Mouse (Mus musculus) heart, embryonic 15.5 days (tissue): ENCODE results near the gene Ipmk. TPM values are rescaled to one million over a fixed set of nuclear protein-coding genes. Genes with fewer than 3 reads are reported as not detected.

Experiments used
- ATAC-seq: fragments of 200-750 bp; cut with Nextera tagmentation; replicated peaks from 2 replicates; pipeline ENCODE4 v1.8.0; 2017; ENCODE audit warnings: low read depth, moderate TSS enrichment; ENCODE audit not compliant: insufficient number of reproducible peaks, insufficient read depth, low FRiP score
- H3K27ac ChIP-seq: fragments of 300-500 bp; sonication (generic); 2 replicates; pipeline ENCODE4 v1.5.1; 2015; ENCODE audit warnings: mild to moderate bottlenecking, inconsistent platforms
- H3K27me3 ChIP-seq: fragments of 300-500 bp; sonication (generic); 2 replicates; pipeline ENCODE4 v1.6.1; 2015; ENCODE audit warnings: inconsistent platforms
- H3K36me3 ChIP-seq: fragments of 300-500 bp; sonication (generic); 2 replicates; pipeline ENCODE4 v1.6.1; 2015; ENCODE audit warnings: mild to moderate bottlenecking, inconsistent platforms
- H3K4me1 ChIP-seq: fragments of 300-500 bp; sonication (generic); replicated peaks from 2 replicates; pipeline ENCODE4 v1.6.1; 2015; ENCODE audit warnings: inconsistent platforms
- H3K4me2 ChIP-seq: fragments of 300-500 bp; sonication (generic); 2 replicates; pipeline ENCODE4 v1.6.1; 2015; ENCODE audit warnings: inconsistent platforms, mild to moderate bottlenecking, moderate library complexity
- H3K4me3 ChIP-seq: fragments of 300-500 bp; sonication (generic); 2 replicates; pipeline ENCODE4 v1.5.1; 2015; ENCODE audit warnings: mild to moderate bottlenecking, inconsistent platforms
- H3K9ac ChIP-seq: fragments of 300-500 bp; sonication (generic); 2 replicates; pipeline ENCODE4 v1.6.1; 2015; ENCODE audit warnings: mild to moderate bottlenecking, inconsistent platforms
- H3K9me3 ChIP-seq: fragments of 300-500 bp; sonication (generic); replicated peaks from 2 replicates; pipeline ENCODE4 v1.6.1; 2016; ENCODE audit warnings: inconsistent platforms
- WGBS: fragments of 180-500 bp; shearing (Covaris S2); methylation state at CpG from one replicate; pipeline ENCODE4 v1.1.7; 2015; ENCODE audit warnings: mixed read lengths; 5-methylcytosine and 5-hydroxymethylcytosine counted together
- polyA plus RNA-seq: library from polyadenylated mRNA; unstranded; fragments of >200 nt; fragmentation: Nextera tagmentation; extraction: Ambion mirVana; gene quantifications from 2 replicates; pipeline ENCODE4 v1.2.1, GENCODE M21; 2015

Ipmk gene
- polyA plus RNA-seq, 1 experiment from 2014 or later = 6.5 TPM

DNA sequence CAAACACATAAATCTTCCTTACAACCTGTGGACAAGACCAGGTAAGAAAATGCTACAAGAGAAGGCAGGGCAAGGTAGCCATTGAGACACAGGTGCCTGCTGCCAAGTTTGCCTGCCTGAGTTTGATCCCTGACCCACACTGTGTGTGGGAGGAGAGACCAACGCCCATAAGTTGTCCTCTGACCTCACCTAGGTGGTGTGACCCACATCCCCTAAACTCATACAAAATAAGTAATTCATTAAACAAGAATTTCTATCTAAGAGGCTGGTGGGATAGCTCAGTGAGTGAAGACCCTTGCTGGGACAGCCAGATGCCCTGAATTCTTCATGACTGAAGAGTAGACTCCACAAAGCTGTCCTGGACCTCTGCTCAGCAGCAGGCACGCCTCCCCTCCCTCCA, 7.4 kb upstream of the Ipmk start:
- no peak overlapping the region for H3K27ac ChIP-seq
- no peak overlapping the region for H3K4me3 ChIP-seq
- peaks cover 28% of the 10 kb centered on the region for H3K4me1 ChIP-seq
- H3K9me3 ChIP-seq = no peaks in the 10 kb centered on the region
- 70% methylated on average over 2 of the region's 2 CpGs for WGBS
- H3K36me3 ChIP-seq = peaks cover 9% of the 10 kb centered on the region; the same call in 1 of the 2 replicates
- no peak overlapping the region for H3K4me2 ChIP-seq
- H3K9ac ChIP-seq = no peak overlapping the region
- H3K27me3 ChIP-seq = no peaks in the 10 kb centered on the region
- ATAC-seq = no peak

DNA sequence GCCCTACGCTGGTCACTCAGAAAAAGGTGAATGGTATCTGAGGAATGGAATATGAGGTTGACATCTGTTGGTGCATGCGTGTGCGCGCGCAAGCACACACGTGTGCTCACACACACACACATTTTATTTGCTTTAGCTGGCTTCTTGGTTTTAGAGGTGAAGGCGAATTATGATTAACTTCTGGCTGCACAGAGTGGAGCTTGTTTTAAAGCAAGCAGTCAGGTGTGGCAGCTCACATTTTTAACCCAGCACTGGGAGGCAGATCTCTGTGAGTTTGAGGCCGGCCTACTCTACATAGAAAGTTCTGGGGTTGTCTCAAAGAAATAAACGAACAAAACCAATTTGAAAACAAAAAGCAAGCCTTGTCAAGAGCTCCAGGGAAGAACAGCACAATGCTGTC, 6.3 kb upstream of the Ipmk start:
- 89% methylated on average over 9 of the region's 9 CpGs for WGBS
- Histone ChIP-seq H3K27me3 (no peaks in the 10 kb centered on the region), H3K9me3 (no peaks in the 10 kb centered on the region), H3K36me3 (no peaks in the 10 kb centered on the region), H3K4me2 (no peak overlapping the region), H3K4me1 (peaks cover 31% of the 10 kb centered on the region), H3K27ac (no peak overlapping the region), H3K9ac (no peak overlapping the region), H3K4me3 (no peak overlapping the region)
- ATAC-seq = no peak

DNA sequence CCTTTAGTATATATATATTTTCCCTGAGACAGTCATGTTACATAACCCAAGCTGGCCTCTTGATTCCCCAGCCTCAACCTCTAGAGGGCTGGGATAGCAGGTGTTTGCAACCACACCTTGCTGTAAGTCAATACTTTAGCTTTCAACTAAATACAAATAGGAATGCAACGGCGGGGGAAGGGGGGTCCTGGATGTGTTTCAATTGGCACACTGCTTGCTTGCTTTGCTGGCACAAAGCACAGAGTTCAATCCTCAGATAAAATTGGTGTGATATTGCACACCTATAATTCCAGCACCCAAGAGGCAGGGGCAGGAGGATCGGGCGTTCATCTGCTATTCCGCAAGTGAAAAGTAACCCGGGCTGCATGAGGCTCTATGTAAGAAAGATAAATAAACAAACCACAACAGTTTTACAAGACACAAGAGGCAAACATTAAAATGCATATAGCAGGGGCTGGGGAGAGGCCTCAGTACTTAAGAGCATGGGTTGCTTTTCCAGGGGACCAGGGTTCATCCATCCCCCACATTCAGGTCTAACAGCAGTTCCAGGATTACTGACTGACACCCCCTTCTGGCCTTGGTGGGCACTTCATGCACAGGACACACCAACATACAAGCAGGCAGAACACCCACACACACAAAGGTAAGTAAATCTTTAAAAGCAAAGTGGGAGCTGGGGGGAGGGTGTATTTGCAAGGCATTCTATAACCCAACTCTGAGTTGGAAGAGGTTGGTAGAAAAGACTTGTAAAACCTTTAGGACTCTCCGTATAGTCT, 5.3 kb upstream of the Ipmk start:
- H3K36me3 ChIP-seq = no peaks in the 10 kb centered on the region
- no peak overlapping the region for H3K4me2 ChIP-seq
- ATAC-seq = no peak
- H3K9ac ChIP-seq = no peak overlapping the region
- WGBS = 82% methylated on average over 7 of the region's 7 CpGs
- H3K27ac ChIP-seq = no peak overlapping the region
- H3K4me3 ChIP-seq = no peak overlapping the region
- H3K9me3 ChIP-seq = no peaks in the 10 kb centered on the region
- H3K27me3 ChIP-seq = no peaks in the 10 kb centered on the region
- H3K4me1 ChIP-seq = peaks cover 31% of the 10 kb centered on the region

DNA sequence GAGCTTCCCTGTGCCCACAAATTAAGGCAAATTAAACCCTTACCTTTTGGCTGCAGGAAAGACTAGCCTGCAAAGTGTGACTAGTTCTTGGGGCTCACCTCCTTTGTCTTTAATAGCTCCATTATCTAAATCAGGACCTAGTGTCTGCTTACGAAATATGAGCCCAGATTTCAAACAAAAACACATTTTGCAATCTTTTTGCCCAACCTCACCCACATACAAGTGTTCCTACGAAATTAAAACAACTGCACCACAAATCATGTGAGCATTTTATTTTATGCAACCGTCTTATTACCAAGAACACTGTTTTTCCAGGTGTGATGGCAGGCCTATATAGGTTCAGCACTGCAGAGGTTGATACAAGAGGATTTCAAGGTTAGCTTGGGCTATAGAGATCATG, 4.4 kb upstream of the Ipmk start:
- H3K9ac ChIP-seq = no peak overlapping the region
- H3K27ac ChIP-seq = no peak overlapping the region

GRCm38 (mm10) chr10:71343567-71344265, 3.8 kb upstream of the Ipmk start:
- no peaks in the 10 kb centered on the region for H3K36me3 ChIP-seq
- H3K4me1 ChIP-seq = peaks cover 27% of the 10 kb centered on the region
- no peaks in the 10 kb centered on the region for H3K9me3 ChIP-seq
- peak overlapping the region; percentile 90 for H3K4me3 ChIP-seq
- no peak for ATAC-seq
- H3K4me2 ChIP-seq = peak overlapping the region; percentile 85
- 29% methylated on average over 14 of the region's 14 CpGs for WGBS
- H3K27ac ChIP-seq = no peak overlapping the region
- H3K27me3 ChIP-seq = no peaks in the 10 kb centered on the region
- H3K9ac ChIP-seq = peak overlapping the region; percentile 84

More for the DNA sequence above, 4.4 kb upstream of the Ipmk start:
- Histone ChIP-seq H3K4me1 (peaks cover 30% of the 10 kb centered on the region), H3K36me3 (no peaks in the 10 kb centered on the region), H3K27me3 (no peaks in the 10 kb centered on the region), H3K9me3 (no peaks in the 10 kb centered on the region), H3K4me3 (no peak overlapping the region), H3K4me2 (no peak overlapping the region)
- no peak for ATAC-seq
- WGBS = 89% methylated on average over 3 of the region's 3 CpGs

- Histone ChIP-seq H3K4me3 (peak within 1 kb of the TSS; percentile 90), H3K4me1 (peaks cover 22% of the 10 kb centered on the region), H3K27ac (peak within 1 kb of the TSS; percentile 82), H3K9me3 (no peaks in the 10 kb centered on the region), H3K27me3 (no peaks in the 10 kb centered on the region), H3K9ac (peak within 1 kb of the TSS; percentile 84), H3K36me3 (no peaks in the 10 kb centered on the region), H3K4me2 (peak within 1 kb of the TSS; percentile 85)
- peak; percentile 83 for ATAC-seq
- under 1% methylated on average over 52 of the region's 60 CpGs for WGBS
Measured at GRCm38 (mm10) chr10:71344579-71345143, 2.9 kb upstream of the Ipmk start, which contains the start of gene Cisd1. Cisd1 (minus strand) TSS chr10:71344954.

GRCm38 (mm10) chr10:71346106-71346505, 1.5 kb upstream of the Ipmk start:
- no peak for ATAC-seq
- H3K9ac ChIP-seq = no peak overlapping the region
- no peak overlapping the region for H3K27ac ChIP-seq
- peaks cover 22% of the 10 kb centered on the region for H3K4me1 ChIP-seq
- no peak overlapping the region for H3K4me3 ChIP-seq
- H3K27me3 ChIP-seq = no peaks in the 10 kb centered on the region
- no peaks in the 10 kb centered on the region for H3K9me3 ChIP-seq
- no peak overlapping the region for H3K4me2 ChIP-seq
- no peaks in the 10 kb centered on the region for H3K36me3 ChIP-seq
- 43% methylated on average over 2 of the region's 2 CpGs for WGBS

DNA sequence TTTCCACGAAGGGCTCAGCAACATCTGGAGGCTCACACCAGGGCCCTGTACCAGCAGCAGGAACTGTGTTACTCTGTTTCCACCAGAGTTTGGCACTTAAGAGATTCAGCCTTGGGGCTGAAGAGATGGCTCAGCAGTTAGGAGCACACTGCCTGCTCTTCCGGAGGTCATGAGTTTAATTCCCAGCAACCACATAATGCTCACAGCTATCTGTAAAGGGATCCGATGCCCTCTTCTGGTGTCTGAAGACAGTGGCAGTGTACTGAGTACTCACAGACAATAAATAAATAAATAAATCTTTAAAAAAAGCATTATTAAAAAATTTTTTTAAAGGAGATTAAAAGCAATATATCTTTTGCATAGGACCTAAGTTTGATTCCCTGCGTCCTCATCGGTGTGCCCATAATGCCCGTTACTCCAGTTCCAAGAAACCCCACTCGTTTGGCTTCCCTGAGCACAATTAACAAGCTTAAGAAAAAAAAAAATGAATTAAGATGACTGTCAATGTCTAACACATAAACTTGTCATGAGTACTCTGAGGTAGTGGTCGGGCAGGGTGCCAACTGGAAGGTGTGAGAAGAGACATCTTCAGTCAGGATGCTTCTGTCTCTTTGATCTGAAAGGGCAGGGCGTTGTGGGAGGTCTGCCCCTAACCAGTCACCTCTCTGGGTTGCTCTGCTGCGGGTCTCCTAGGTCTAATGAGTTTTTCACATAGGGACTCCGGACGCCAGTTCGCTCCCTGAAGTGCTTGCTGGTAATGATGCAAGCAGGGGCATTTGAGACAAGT, 648 bp upstream of the Ipmk start:
- Histone ChIP-seq H3K36me3 (no peaks in the 10 kb centered on the region), H3K27ac (peak overlapping the region; percentile 85), H3K27me3 (no peaks in the 10 kb centered on the region), H3K9ac (peak overlapping the region; percentile 68), H3K4me3 (peak overlapping the region; percentile 88), H3K4me1 (peaks cover 22% of the 10 kb centered on the region), H3K4me2 (peak overlapping the region; percentile 93), H3K9me3 (no peaks in the 10 kb centered on the region)
- ATAC-seq = no peak
- 10% methylated on average over 13 of the region's 13 CpGs for WGBS

GRCm38 (mm10) chr10:71347964-71348636, 537 bp downstream of the Ipmk start:
- peak overlapping the region; percentile 89 for H3K9ac ChIP-seq
- H3K4me2 ChIP-seq = peak overlapping the region; percentile 93
- no peaks in the 10 kb centered on the region for H3K27me3 ChIP-seq
- H3K9me3 ChIP-seq = no peaks in the 10 kb centered on the region
- H3K36me3 ChIP-seq = no peaks in the 10 kb centered on the region
- H3K4me3 ChIP-seq = peak overlapping the region; percentile 88
- H3K27ac ChIP-seq = peak overlapping the region; percentile 85
- WGBS = under 1% methylated on average over 40 of the region's 48 CpGs
- peaks cover 22% of the 10 kb centered on the region for H3K4me1 ChIP-seq
- ATAC-seq = peak; percentile 48

DNA sequence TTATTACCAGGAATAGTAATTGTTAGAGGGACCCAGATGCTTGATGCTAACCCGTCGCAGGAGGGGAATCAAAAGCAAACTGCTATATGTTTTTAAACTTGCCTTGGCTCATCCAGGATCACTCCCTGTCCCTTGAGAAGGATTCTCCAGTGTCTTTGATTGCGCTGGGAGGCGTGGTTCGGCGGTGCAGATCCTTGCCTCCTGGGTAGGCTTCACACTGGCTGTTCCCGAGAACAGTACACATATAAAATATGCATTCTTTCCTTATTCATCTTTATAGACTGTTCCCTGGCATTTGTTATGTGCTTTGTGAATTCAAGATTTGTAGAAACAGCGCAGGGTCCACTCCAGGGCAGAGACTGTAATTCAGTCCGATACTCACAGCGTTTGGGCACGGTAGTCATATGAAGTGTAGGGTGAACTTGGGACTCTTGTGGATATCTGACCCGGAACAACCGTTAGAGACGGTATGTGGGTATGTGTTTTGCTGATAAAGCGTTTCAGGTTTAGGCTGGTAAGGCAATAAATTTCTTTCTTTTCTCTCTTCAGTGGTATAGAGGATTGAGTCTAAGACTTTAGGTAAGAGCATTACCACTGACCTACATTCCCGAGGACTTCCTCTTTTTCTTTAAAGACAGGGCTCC, 1.2 kb downstream of the Ipmk start:
- ATAC-seq = no peak
- no peaks in the 10 kb centered on the region for H3K36me3 ChIP-seq
- peak overlapping the region; percentile 89 for H3K9ac ChIP-seq
- 23% methylated on average over 16 of the region's 16 CpGs for WGBS
- peak overlapping the region; percentile 85; the same call in 1 of the 2 replicates for H3K27ac ChIP-seq
- peak overlapping the region; percentile 93 for H3K4me2 ChIP-seq
- peak overlapping the region; percentile 88 for H3K4me3 ChIP-seq
- H3K9me3 ChIP-seq = no peaks in the 10 kb centered on the region
- no peaks in the 10 kb centered on the region for H3K27me3 ChIP-seq
- H3K4me1 ChIP-seq = peaks cover 16% of the 10 kb centered on the region
